Mouse (Mus musculus) lung, adult 2 months (tissue): ENCODE data around the gene Fzd10. TPM values are rescaled to one million over a fixed set of nuclear protein-coding genes. Genes with fewer than 3 reads are reported as not detected.

Experiments
- DNase-seq: peaks from one replicate; pipeline ENCODE4 v3.0.0; 2022
- H3K4me1 ChIP-seq: fragments of 200-500 bp; 2 replicates; pipeline ENCODE4 v1.6.1; 2011; ENCODE audit warnings: low read length; ENCODE audit not compliant: control insufficient read depth, insufficient read depth
- H3K4me3 ChIP-seq: fragments of 200-500 bp; replicated peaks from 2 replicates; pipeline ENCODE3; 2011; ENCODE audit warnings: low read depth, mild to moderate bottlenecking, control low read depth, low read length; ENCODE audit errors: extremely low read depth
- CTCF ChIP-seq: fragments of 200-500 bp; IDR thresholded peaks from 2 replicates; pipeline ENCODE4 v1.5.1; 2011; ENCODE audit warnings: mild to moderate bottlenecking, low read length, control low read depth; ENCODE audit not compliant: insufficient read depth
- POLR2A ChIP-seq: fragments of 200-500 bp; IDR thresholded peaks from 2 replicates; pipeline ENCODE4 v1.6.1; 2011; ENCODE audit warnings: low read depth, mild to moderate bottlenecking, control low read depth, low read length, borderline replicate concordance; ENCODE audit errors: extremely low read depth
- WGBS: fragments of 180-500 bp; shearing (Covaris S2); methylation state at CpG from one replicate; pipeline ENCODE4 v1.1.7; 2018; 5-methylcytosine and 5-hydroxymethylcytosine counted together
- polyA plus RNA-seq: library from polyadenylated mRNA; depleted of rRNA; stranded (reverse); fragments of >200 nt; gene quantifications from 2 replicates; pipeline ENCODE4 v1.2.3, GENCODE M21; 2012

The Fzd10 gene
- polyA plus RNA-seq, 1 experiment: 1.3 TPM

DNA sequence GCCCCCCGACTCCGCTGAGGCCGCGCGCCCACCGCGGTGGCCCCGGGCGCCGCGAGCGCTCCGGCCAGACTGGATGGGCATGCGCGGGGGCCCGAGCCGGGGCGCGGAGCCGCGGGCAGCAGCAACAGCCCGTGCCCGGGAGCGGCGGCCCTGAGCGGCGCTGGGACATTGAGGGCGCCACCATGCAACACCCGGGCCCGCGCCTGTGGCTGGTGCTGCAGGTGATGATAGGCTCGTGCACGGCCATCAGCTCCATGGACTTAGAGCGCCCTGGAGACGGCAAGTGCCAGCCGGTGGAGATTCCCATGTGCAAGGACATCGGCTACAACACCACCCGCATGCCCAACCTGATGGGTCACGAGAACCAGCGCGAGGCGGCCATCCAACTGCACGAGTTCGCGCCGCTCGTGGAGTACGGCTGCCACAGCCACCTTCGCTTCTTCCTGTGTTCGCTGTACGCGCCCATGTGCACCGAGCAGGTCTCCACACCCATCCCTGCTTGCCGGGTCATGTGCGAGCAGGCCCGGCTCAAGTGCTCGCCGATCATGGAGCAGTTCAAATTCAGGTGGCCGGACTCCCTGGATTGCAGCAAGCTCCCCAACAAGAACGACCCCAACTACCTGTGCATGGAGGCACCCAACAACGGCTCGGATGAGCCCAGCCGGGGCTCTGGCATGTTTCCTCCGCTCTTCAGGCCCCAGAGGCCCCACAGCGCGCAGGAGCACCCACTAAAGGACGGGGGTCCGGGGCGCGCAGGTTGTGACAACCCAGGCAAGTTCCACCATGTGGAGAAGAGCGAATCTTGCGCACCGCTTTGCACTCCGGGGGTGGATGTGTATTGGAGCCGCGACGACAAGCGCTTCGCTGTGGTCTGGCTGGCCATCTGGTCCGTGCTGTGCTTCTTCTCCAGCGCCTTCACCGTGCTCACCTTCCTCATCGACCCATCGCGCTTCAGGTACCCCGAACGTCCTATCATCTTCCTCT lies 684 bp downstream of the Fzd10 start:
- under 1% methylated on average over 87 of the region's 87 CpGs for WGBS
- no peak for TF ChIP-seq POLR2A
- no peak for TF ChIP-seq CTCF
- DNase-seq: no peak
- Histone ChIP-seq H3K4me1 (peaks cover 2% of the 10 kb centered on the region; the same call in 1 of the 2 replicates), H3K4me3 (peak overlapping the region; percentile 43)

- peaks cover 2% of the 10 kb centered on the region; the same call in 1 of the 2 replicates for H3K4me1 ChIP-seq
- DNase-seq: no peak
- H3K4me3 ChIP-seq: no peak overlapping the region
- TF ChIP-seq POLR2A (no peak), CTCF (no peak)
- WGBS: 81% methylated on average over 1 of the region's 1 CpGs
These were observed 3.0 kb downstream of the Fzd10 start for GRCm38 (mm10) chr5:128603693-128604092.

GRCm38 (mm10) chr5:128606596-128606995 lies 6.0 kb downstream of the Fzd10 start:
- 19% methylated on average over 14 of the region's 14 CpGs for WGBS
- Histone ChIP-seq H3K4me3 (no peak overlapping the region), H3K4me1 (no peaks in the 10 kb centered on the region)
- DNase-seq: no peak
- TF ChIP-seq POLR2A (no peak), CTCF (no peak)

DNA sequence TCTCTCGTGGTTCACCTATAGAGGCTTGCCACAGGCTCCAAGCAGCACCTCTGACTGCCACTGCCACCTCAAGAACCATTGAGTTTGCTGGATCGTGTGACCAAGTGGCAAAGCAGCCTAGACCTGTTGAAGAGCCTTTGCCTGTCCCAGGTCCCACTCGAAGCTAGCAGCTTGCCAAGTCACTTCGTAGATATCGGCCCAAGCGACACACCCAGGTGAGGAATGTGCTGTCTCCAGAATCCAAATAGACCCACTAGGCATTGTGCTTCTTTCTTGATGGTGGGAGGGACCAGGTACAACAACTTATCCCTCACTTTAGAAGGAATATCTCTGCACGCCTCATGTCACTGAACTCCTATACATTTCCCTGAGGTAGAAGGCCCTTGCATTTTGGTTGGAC lies 8.4 kb downstream of the Fzd10 start:
- no peak for DNase-seq
- TF ChIP-seq CTCF (no peak), POLR2A (no peak)
- WGBS: 67% methylated on average over 7 of the region's 7 CpGs
- Histone ChIP-seq H3K4me3 (no peak overlapping the region), H3K4me1 (no peaks in the 10 kb centered on the region)

DNA sequence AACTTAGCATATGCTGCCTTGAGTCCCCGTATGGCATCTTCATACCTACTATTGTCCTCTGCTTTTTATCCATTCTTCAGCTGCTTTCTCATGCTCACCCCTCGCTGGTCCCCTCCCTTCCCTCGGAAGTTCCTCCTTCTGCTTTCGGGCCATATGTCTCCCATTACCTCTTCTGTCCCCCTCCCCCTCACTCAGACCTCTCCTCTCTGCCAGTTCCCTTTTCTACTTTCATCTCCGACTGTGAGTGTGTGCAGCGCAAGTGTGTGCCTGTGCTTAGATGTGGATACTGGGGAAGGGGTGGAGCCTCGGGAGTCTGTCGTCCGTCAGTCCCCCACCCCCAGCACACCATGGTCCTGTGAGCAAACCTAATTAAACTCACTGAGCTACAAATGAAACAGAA lies 17.0 kb downstream of the Fzd10 start:
- H3K4me1 ChIP-seq: no peaks in the 10 kb centered on the region
- H3K4me3 ChIP-seq: no peak overlapping the region
- WGBS: 7% methylated on average over 9 of the region's 9 CpGs
- TF ChIP-seq POLR2A (no peak), CTCF (no peak)
- no peak for DNase-seq

GRCm38 (mm10) chr5:128619987-128620386 lies 19.3 kb downstream of the Fzd10 start:
- Histone ChIP-seq H3K4me1 (no peaks in the 10 kb centered on the region), H3K4me3 (no peak overlapping the region)
- 52% methylated on average over 8 of the region's 8 CpGs for WGBS
- DNase-seq: no peak
- TF ChIP-seq CTCF (no peak), POLR2A (no peak)

GRCm38 (mm10) chr5:128620408-128620807 lies 19.8 kb downstream of the Fzd10 start:
- TF ChIP-seq POLR2A (no peak), CTCF (no peak)
- Histone ChIP-seq H3K4me1 (no peaks in the 10 kb centered on the region), H3K4me3 (no peak overlapping the region)
- WGBS: 14% methylated on average over 9 of the region's 9 CpGs
- no peak for DNase-seq

DNA sequence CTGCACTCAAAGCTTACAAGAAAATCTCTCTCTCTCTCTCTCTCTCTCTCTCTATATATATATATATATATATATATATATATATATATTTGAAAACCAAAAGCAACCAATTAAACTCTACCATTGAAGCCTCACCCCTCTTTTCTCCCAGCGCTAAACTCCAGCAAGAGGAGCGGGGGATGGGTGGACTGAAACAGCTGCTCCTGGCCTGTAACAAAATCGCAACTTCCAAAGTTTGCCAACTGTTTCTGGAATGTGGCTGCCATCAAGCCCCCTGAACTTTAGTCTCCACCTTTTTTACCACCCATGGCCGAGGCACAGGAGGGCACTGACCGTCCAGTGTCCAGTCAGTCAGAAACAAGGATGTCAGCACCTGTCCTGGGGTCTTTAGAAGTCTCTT lies 27.1 kb downstream of the Fzd10 start:
- DNase-seq: no peak
- 58% methylated on average over 5 of the region's 5 CpGs for whole genome bisulfite sequencing
- TF ChIP-seq CTCF: no peak
- no peak for TF ChIP-seq POLR2A
- no peak overlapping the region for H3K4me3 ChIP-seq
- no peaks in the 10 kb centered on the region for H3K4me1 ChIP-seq

- TF ChIP-seq CTCF: no peak
- TF ChIP-seq POLR2A: no peak
- 90% methylated on average over 9 of the region's 9 CpGs for WGBS
- no peak overlapping the region for H3K4me3 ChIP-seq
- no peak for DNase-seq
- no peaks in the 10 kb centered on the region for H3K4me1 ChIP-seq
These were observed 36.0 kb downstream of the Fzd10 start for GRCm38 (mm10) chr5:128636648-128637047.
